Mouse (Mus musculus): Measurements from ENCODE around the gene Dcst2. TPM values are rescaled to one million over a fixed set of nuclear protein-coding genes. Genes with fewer than 3 reads are reported as not detected.
A peak's percentile ranks its signal among the peaks of the same experiment; 100 is the strongest.

Gene Dcst2
- polyA plus RNA-seq, 1 experiment from 2014 or later = 0.34 TPM

DNA sequence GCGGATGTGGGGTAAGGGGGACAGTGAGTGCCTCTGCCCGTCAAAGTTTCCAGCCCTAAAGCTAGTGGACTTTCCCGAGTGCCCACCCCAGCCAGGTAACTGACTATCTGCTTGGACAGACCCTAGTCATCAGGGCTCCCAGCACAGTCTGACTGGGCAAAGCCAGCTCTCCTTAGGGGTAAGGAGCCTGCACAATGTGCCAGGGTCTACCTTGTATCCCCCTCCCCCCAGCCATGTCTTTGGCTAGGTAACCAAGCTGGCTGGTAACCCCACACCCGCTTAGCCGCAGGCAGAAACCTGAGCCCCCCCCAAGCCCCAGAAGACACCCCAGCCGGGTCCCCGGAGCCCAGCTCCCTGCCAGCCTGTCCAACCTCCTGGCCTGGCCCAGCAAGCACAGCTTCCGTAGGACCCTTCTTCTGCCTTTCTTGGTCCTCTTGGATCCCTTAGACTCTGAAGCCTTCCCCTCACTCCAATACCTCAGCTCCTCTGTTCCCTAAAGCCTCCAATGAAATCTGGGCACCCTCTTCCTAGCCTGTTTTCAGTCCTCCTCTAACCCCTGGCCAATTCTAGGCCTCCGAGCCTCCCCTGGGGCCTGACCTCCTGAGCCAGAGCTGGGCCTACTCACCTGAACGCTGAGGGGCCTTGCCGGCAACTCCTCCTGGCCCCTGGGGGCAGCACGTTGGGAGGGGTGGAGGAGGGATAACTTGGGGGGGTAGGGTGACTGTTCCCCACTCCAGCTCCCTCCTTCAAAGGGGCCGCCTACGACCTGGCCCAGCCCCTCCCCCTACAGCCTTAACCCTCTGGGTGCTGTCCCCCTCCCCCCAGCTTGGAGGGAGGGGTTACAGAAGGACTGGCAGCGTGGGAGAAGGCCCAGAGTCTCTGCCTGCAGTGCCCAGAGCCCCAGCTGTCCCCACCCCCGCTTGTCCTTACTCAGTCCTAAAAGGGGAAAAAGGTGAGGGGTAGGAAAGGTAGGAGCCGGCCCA, 25.0 kb downstream of the Dcst2 start:
- Histone ChIP-seq H3K4me3 (no peak overlapping the region; the same call in 1 of the 2 replicates), H3K27ac (peak overlapping the region; percentile 36), H3K9me3 (no peaks in the 10 kb centered on the region), H3K36me3 (no peaks in the 10 kb centered on the region), H3K4me1 (replicated peaks) (peaks cover 61% of the 10 kb centered on the region), H3K27me3 (ENCODE audit: insufficient read depth, poor library complexity, severe bottlenecking) (peaks cover 23% of the 10 kb centered on the region)
- WGBS = 45% methylated on average over 17 of the region's 17 CpGs
- DNase-seq (ENCODE audit: low spot score) = no peak

DNA sequence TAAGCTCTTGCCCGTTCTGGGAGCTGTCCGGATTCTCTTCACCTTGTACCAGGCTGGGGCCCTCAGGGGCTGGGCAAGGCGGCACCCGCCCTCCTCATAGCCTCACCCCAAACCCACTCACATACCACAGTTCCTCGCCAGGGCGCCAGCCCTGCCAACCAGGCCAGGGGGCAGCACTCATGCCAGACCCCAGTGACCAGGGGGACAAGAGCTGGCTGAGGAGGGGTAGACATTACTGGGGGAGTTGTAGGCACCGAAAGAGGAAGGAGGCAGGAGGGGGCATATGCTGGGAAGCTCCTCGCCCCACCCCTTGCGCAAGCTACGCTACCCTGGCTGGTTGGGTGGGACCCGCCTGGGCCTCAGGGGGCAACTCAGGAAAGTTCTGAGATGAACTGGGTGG, 25.9 kb downstream of the Dcst2 start:
- peaks cover 70% of the 10 kb centered on the region for H3K4me1 ChIP-seq (replicated peaks)
- H3K27ac ChIP-seq = no peak overlapping the region
- H3K4me3 ChIP-seq = no peak overlapping the region
- H3K27me3 ChIP-seq (ENCODE audit: insufficient read depth, poor library complexity, severe bottlenecking) = peaks cover 32% of the 10 kb centered on the region
- no peaks in the 10 kb centered on the region for H3K36me3 ChIP-seq
- 77% methylated on average over 11 of the region's 11 CpGs for WGBS
- no peaks in the 10 kb centered on the region for H3K9me3 ChIP-seq
- no peak for DNase-seq (ENCODE audit: low spot score)

GRCm38 (mm10) chr3:89388134-89388881, 26.5 kb downstream of the Dcst2 start:
- Histone ChIP-seq H3K27ac (0 out of 2 replicates have a peak overlapping the region, but pooled peaks have one; percentile 42), H3K27me3 (ENCODE audit: insufficient read depth, poor library complexity, severe bottlenecking) (peaks cover 38% of the 10 kb centered on the region), H3K9me3 (no peaks in the 10 kb centered on the region), H3K4me1 (replicated peaks) (peaks cover 77% of the 10 kb centered on the region), H3K4me3 (no peak overlapping the region), H3K36me3 (no peaks in the 10 kb centered on the region)
- no peak for DNase-seq (ENCODE audit: low spot score)
- WGBS = 77% methylated on average over 11 of the region's 11 CpGs

DNA sequence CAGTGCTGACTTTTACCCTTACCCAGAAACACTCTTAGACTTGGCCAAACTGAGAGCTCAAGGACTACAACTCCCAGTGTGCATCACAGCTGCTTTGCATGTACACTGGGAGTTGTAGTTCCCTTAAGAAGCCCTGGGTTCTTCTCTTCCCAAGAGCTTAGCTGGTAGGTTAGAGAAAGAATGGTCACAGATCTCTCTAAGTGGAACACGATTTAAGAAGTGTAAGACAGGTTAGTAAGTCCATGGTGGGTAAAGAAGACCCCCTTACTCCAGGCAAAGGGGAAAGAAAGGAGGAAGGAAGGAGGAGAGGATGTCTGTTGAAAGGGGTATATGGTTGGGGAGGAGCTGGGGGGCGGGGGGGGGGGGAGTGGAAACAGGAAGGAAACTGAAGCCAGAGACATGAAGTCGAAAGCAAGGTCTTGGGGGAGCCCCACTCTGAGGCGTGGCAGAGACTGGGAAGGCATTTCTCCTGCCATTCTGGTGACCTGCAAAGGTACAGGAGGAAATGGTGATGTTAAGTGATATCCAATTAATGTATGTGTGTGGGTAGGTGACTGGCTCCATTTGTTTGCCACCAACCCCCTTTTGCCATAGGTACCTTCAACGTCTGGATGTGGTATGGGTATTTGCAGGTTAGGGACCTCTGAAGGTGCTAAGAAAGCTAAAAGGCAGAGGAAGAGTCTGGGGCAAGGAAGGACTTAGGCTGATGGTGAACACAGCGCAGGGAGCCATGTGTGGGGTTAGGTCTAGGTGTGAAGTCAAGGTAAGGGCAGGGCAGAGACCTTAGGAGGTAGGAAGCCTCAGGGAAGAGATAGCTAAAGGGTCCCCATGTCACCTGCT, 27.3 kb downstream of the Dcst2 start:
- Histone ChIP-seq H3K27ac (no peak overlapping the region), H3K36me3 (no peaks in the 10 kb centered on the region), H3K4me1 (replicated peaks) (peaks cover 83% of the 10 kb centered on the region), H3K9me3 (no peaks in the 10 kb centered on the region), H3K4me3 (no peak overlapping the region), H3K27me3 (ENCODE audit: insufficient read depth, poor library complexity, severe bottlenecking) (peaks cover 38% of the 10 kb centered on the region)
- no peak for DNase-seq (ENCODE audit: low spot score)
- 65% methylated on average over 6 of the region's 6 CpGs for WGBS

GRCm38 (mm10) chr3:89390111-89390515, 28.3 kb downstream of the Dcst2 start:
- Histone ChIP-seq H3K36me3 (no peaks in the 10 kb centered on the region), H3K4me1 (replicated peaks) (peaks cover 83% of the 10 kb centered on the region), H3K27me3 (ENCODE audit: insufficient read depth, poor library complexity, severe bottlenecking) (peaks cover 38% of the 10 kb centered on the region), H3K27ac (0 out of 2 replicates have a peak overlapping the region, but pooled peaks have one; percentile 90), H3K4me3 (peak overlapping the region; percentile 77; the same call in 1 of the 2 replicates), H3K9me3 (no peaks in the 10 kb centered on the region)
- no peak for DNase-seq (ENCODE audit: low spot score)
- 66% methylated on average over 5 of the region's 5 CpGs for whole genome bisulfite sequencing

DNA sequence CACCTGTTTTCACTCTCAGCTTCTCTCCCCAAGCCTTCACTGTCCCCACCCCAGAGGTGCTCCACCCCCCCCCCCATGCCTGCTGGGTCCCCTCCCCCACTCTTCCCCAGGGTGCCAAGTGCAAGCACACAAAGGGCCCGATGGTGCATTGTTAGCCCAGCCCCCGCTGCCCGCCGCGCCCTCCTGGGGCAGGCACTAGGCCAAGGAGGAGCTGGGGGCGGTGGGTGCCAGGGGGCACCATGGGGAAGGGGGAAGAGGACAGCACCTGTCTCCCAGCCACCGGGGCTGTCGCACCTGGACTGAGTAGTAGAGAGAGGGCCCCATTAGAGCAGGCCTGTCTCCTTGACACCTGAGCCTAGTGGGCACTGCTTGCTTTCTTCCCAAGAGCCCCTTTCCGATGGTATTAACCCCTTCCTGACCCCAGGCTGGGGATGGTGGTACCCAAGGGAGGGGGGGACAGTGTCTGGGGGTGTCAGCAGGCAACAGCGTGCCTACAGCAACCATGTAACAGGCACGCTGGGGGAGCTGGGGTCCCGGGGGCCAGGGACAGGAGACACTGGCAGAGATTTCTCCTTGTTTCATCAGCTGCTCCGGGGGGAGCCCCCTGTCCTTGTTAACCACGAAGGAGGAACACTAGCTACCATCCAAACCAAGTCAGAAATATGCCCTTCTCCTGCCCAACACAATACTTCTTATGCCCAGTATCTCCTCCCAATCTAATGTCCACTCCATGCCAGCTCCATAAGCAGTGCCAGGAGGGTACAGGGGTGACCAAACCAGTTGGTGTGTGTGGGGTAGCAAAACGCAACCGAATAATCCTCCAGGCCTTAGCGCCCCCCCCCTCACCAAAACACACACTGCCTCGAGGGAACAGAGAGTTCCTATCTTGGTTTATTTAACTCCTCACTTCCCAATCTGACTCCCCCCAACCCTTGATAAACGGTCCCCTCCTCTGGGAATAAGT, 29.2 kb downstream of the Dcst2 start:
- H3K4me1 ChIP-seq (replicated peaks) = peaks cover 85% of the 10 kb centered on the region
- no peaks in the 10 kb centered on the region for H3K36me3 ChIP-seq
- peak overlapping the region; percentile 90 for H3K27ac ChIP-seq
- no peak for DNase-seq (ENCODE audit: low spot score)
- H3K27me3 ChIP-seq (ENCODE audit: insufficient read depth, poor library complexity, severe bottlenecking) = peaks cover 40% of the 10 kb centered on the region
- no peaks in the 10 kb centered on the region for H3K9me3 ChIP-seq
- 12% methylated on average over 19 of the region's 19 CpGs for WGBS
- H3K4me3 ChIP-seq = peak overlapping the region; percentile 77

DNA sequence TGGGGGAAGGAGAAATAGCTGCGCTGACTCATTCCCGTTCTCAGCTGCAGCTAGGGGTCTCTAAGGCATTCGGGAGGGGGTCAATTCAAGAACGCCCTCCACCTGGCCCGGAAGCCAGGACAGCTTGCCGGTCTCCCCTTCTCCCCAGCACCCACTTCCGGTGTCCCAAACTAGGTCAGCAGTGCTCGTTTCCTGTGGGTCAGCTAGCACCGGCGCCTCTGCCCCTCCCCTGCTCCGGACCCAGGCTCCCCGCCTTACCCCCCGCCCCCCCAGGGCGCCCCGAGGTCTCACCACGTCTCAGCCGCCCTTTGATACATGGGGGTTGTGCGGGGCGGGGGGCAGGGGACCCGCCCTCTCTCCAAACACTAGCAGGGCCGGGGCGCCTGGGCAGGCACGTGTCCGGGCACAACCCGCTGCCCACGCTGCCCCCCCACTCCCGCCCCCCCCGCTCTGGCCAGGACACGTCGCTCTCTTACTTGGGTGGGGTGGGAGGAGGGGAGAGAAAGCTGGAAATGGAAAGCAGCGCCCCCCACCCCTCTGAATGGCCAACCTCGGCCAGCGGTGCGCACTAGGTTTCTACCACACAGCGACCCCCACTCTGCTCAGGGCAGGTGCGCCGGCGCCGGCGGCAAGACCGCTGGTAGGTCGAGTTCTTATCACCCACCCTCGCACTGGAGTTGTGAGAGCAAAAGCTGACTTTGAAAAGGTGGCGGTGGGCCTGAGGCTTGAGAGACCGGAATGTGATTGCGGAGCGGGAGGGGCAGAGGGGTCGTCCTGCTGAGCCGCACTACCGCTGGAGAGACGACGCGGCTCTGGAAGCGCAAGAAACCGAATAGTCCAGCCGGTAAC, 30.1 kb downstream of the Dcst2 start:
- Histone ChIP-seq H3K27me3 (ENCODE audit: insufficient read depth, poor library complexity, severe bottlenecking) (peaks cover 42% of the 10 kb centered on the region), H3K27ac (peak overlapping the region; percentile 90), H3K4me1 (replicated peaks) (peaks cover 87% of the 10 kb centered on the region), H3K36me3 (no peaks in the 10 kb centered on the region), H3K4me3 (peak overlapping the region; percentile 77), H3K9me3 (no peaks in the 10 kb centered on the region)
- peak; percentile 59 for DNase-seq (ENCODE audit: low spot score)
- under 1% methylated on average over 56 of the region's 56 CpGs for WGBS

- H3K27ac ChIP-seq = peak overlapping the region; percentile 90
- peak overlapping the region; percentile 77 for H3K4me3 ChIP-seq
- peak; percentile 29 for DNase-seq (ENCODE audit: low spot score)
- under 1% methylated on average over 23 of the region's 24 CpGs for WGBS
- no peaks in the 10 kb centered on the region for H3K36me3 ChIP-seq
- H3K27me3 ChIP-seq (ENCODE audit: insufficient read depth, poor library complexity, severe bottlenecking) = peaks cover 42% of the 10 kb centered on the region
- H3K4me1 ChIP-seq (replicated peaks) = peaks cover 80% of the 10 kb centered on the region
- H3K9me3 ChIP-seq = no peaks in the 10 kb centered on the region
Observed at GRCm38 (mm10) chr3:89392871-89393311, 31.1 kb downstream of the Dcst2 start.

DNA sequence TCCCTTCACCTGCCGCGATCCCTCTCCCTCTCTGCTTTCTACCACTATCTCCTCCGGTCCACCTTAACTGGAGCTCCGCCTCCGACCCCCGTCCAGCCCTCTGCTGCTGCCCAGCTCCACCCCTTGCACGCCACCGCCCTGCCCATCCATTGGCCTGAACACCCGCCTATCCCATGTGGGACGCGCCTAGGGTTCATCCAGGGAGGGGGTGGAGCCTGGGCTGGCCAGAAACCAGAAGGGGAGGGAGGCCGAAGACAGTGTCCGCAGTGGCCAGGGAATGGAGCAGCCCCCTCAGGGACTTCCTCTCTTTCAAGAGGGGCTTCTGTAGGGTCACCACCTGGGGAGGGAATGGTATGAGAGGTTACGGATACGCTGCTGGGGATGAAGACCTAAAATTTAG, 31.8 kb downstream of the Dcst2 start:
- peak overlapping the region; percentile 77 for H3K4me3 ChIP-seq
- H3K9me3 ChIP-seq = no peaks in the 10 kb centered on the region
- H3K4me1 ChIP-seq (replicated peaks) = peaks cover 73% of the 10 kb centered on the region
- peaks cover 42% of the 10 kb centered on the region for H3K27me3 ChIP-seq (ENCODE audit: insufficient read depth, poor library complexity, severe bottlenecking)
- peak; percentile 98 for DNase-seq (ENCODE audit: low spot score)
- no peaks in the 10 kb centered on the region for H3K36me3 ChIP-seq
- peak overlapping the region; percentile 90 for H3K27ac ChIP-seq
- under 1% methylated on average over 15 of the region's 15 CpGs for WGBS

DNA sequence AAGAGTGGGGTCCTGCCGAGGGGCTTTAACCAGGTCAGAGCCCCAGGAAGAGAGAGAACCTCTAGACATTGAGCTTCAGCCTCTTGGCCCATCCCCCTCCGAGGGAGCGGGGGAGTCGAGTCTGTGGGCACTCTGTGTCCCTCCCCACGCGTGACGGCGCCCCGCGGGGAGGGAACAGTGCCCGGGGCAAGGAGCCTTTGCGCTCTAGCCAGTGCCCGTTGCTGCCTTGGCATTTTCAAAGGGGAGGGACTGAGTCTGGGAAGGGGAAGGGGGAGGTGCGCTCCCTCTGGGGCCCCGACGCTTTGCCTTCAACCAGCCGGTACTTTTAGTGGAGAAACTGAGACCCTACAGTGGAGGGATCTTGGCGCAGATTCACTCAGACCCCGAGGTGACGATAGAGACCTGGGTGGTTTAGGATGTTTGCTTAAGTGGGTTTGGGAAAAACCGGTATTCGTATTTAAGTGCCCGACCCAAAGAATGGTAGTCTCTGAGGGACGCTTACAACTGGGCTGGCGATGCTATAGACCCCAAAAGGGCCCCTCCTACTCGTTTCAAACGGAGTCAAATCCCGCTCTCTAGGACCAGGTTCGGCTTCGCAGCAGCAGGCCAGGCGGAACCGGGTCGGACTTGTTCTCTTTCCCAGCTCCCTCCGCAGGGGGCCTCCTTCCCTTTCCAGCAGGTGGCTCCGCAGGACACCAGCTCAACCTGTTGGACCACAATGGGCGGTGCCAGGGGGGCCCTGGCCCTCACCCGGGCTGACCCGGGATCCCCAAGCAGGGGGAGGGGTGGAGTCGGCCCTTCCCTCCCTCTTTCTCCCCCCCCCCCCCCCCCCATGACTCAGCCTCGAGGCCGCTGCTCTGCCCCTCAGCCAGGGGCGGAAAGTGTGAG, 32.5 kb downstream of the Dcst2 start, which contains the start of gene Zbtb7b:
Zbtb7b (minus strand) TSS at position 771 of the 888 bp plus-strand sequence.
- Histone ChIP-seq H3K9me3 (no peaks in the 10 kb centered on the region), H3K4me1 (replicated peaks) (peaks cover 71% of the 10 kb centered on the region), H3K4me3 (peak within 1 kb of the TSS; percentile 77), H3K27me3 (ENCODE audit: insufficient read depth, poor library complexity, severe bottlenecking) (peaks cover 42% of the 10 kb centered on the region), H3K36me3 (0 out of 2 replicates have a peak, but pooled peaks cover under 1% of the 10 kb centered on the region), H3K27ac (peak within 1 kb of the TSS; percentile 90)
- under 1% methylated on average over 42 of the region's 42 CpGs for WGBS
- peak; percentile 70 for DNase-seq (ENCODE audit: low spot score)
